Mouse (Mus musculus) E14TG2a.4 (cell line): ENCODE results near the gene Capza2.

Experiments
- H3K27me3 ChIP-seq: 2 replicates; pipeline ENCODE4 v1.6.1; 2014; ENCODE audit warnings: low read length, control low read depth; ENCODE audit not compliant: insufficient read depth
- H3K36me3 ChIP-seq: 2 replicates; pipeline ENCODE4 v1.6.1; 2014; ENCODE audit warnings: low read length, control low read depth; ENCODE audit not compliant: insufficient read depth
- H3K4me1 ChIP-seq: replicated peaks from 2 replicates; pipeline ENCODE4 v1.6.1; 2014; ENCODE audit warnings: low read depth, low read length, control low read depth
- H3K4me3 ChIP-seq: replicated peaks from 2 replicates; pipeline ENCODE4 v1.5.1; 2014; ENCODE audit warnings: mild to moderate bottlenecking, low read length
- H3K9me3 ChIP-seq: 2 replicates; pipeline ENCODE4 v1.6.1; 2014; ENCODE audit warnings: low read length, control low read depth
- CTCF ChIP-seq: conservative IDR thresholded peaks from 2 replicates; pipeline ENCODE4 v1.5.1; 2014; ENCODE audit warnings: low read length
- NANOG ChIP-seq: IDR thresholded peaks from 2 replicates; pipeline ENCODE4 v1.6.1; 2014; ENCODE audit warnings: borderline replicate concordance, low read length, mixed read lengths
- POU5F1 ChIP-seq: IDR thresholded peaks from 2 replicates; pipeline ENCODE4 v1.6.1; 2014; ENCODE audit warnings: low read length, borderline replicate concordance

Gene Capza2

GRCm38 (mm10) chr6:17705973-17706372 lies 69.9 kb downstream of the Capza2 start:
- H3K4me3 ChIP-seq: no peak overlapping the region
- H3K4me1 ChIP-seq: no peaks in the 10 kb centered on the region
- no peaks in the 10 kb centered on the region for H3K9me3 ChIP-seq
- H3K27me3 ChIP-seq: no peaks in the 10 kb centered on the region
- TF ChIP-seq NANOG (no peak), POU5F1 (no peak), CTCF (no peak)
- no peaks in the 10 kb centered on the region for H3K36me3 ChIP-seq
